Mouse (Mus musculus): Measurements from ENCODE around the gene Alyref. TPM values are rescaled to one million over a fixed set of nuclear protein-coding genes. Genes with fewer than 3 reads are reported as not detected.

Gene Alyref
- total RNA-seq, 2 experiments from 2014 or later, result 97.0 to 99.2 TPM

- DNase-seq, result no peak
These were observed 28.8 kb upstream of the Alyref start for GRCm38 (mm10) chr11:120626785-120627467.

- no peak for DNase-seq
These were observed 27.1 kb upstream of the Alyref start, which contains the start of gene Sirt7 for GRCm38 (mm10) chr11:120625152-120625775. Gene Sirt7 (minus strand): TSS chr11:120625240.

DNA sequence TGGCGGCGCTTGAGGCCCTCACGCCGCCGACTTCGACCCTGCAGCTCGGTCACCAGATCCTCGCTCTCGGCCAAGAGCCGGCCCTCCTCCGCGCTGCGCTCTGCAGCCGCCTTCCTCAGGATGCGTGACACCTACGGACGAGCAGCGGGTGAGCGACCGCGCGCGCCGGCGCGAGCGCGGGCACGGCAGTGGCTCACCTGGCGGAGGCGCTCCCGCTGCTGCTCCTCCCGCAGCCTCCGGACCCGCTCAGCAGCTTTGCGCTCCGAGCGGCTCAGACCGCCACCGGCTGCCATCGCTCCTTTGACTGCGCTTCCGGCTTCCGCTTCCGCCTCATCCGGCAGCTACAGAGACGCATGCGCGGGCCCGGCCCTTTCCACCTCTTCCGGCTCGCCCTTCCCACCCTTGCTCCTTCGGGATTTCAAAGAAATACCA, 26.5 kb upstream of the Alyref start:
- peak; percentile 91 to 94 for DNase-seq

GRCm38 (mm10) chr11:120623961-120624679, 26.0 kb upstream of the Alyref start:
- peak; percentile 83 to 84 for DNase-seq

- DNase-seq, result peak; percentile 57 to 72
These were observed 24.6 kb upstream of the Alyref start for GRCm38 (mm10) chr11:120622805-120623204.

DNA sequence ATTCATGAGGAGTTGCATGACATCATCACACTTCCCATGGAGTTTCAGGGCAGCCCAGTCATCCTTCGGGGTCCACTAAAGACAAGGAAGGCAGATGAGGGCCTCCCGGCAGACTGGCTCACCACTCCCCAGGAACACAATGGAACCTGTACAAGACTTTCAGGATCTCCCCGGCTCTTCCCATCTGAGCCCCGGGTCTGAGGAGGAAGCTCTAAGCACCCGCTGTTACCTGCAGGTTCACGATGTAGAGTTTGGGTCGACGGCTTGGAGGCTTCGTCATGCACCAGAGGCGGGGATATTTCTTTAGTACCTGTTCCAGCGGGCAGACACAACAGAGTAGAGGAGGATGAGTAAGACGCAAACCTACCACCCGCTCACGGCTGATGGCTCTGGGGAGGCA, 22.0 kb upstream of the Alyref start:
- no peak for DNase-seq

- peak in 1 of 2 experiments; percentile 28 for DNase-seq
These were observed 20.7 kb upstream of the Alyref start for GRCm38 (mm10) chr11:120618619-120619535.

- DNase-seq, result peak; percentile 96 to 98
These were observed 19.5 kb upstream of the Alyref start, which contains the start of gene Pcyt2 for GRCm38 (mm10) chr11:120617519-120618112. Gene Pcyt2 (minus strand): TSS chr11:120617936.

DNA sequence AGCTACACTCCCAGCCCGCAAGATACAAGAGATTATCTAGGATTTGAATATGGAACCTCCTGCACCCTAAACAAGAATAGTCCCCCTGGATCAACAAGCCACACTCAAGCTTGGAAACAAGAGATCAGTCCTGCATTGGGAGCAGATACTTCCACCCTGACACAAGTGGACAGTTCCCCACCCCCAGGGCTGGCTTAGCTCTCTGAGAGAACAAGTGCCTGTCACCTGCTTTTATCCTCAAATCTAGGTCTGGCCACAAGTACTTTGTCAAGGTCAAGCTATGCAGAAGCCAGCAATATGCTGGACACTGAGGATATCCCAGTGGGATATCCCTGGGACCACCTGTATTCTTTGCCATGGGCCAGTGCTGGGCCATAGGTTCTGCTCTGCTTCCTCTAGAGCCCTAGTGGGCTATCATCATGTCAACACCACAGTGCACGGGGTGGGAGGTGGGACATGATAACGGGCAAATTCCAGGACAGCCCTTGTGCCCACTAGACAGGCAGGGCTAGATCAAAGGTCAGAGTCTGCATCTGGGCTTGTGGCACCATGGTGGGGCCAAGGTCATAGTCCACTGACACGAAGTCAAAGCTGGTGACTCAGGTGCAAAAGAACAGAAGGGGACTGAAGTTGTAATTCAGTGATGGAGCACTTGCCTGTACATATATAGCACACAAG, 18.6 kb upstream of the Alyref start:
- DNase-seq, result peak in 1 of 2 experiments; percentile 44

DNA sequence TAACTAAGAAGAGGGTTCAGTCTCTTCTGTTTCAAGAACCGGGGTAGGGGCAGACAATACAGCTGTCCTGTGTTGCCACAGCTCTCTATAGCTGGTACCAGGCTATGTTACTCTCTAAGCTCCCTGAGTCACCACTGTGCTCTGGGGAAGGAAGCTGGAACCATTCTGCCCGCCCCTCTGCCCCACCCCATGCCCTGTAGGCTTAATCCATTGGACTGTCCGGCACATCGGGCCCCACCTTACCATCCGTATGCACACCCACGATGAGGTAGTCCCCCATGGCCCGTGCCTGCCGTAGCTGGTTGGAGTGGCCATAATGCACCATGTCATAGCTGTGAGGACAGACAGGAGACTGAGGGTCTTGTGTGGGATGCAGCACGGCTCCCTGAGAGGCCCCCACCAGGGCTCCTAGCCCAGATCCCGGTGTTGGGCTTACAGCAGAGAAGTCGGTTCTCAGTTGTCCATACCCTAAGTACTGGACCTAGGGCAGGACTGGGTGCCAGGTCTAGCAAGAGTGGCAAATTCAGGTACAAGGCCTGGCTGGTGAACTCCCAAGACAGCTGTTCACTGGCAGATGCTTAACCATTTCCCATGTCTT, 17.5 kb upstream of the Alyref start:
- no peak for DNase-seq

GRCm38 (mm10) chr11:120615167-120615566, 17.0 kb upstream of the Alyref start:
- no peak for DNase-seq

DNA sequence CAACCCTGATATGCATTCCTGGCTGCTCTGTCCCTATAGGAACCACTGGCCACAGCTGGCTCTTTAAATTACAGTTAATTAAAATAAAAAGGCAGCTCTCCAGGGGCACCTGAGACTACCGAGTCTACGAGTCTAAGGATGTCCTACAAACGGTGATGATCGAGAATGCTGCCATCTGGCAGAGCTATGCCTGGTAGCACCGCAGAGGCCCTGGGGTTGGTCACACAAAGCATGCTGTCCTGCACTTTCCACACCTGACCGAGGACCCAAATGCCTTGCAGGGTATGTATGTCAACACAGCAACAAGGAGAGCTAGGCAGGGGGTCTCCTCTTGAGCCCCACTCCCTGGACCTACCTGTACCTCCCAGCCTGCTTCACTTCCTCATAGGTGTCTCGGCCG, 15.8 kb upstream of the Alyref start:
- no peak for DNase-seq

GRCm38 (mm10) chr11:120613481-120613972, 15.4 kb upstream of the Alyref start:
- no peak for DNase-seq

- peak; percentile 81 to 82 for DNase-seq
These were observed 14.6 kb upstream of the Alyref start for GRCm38 (mm10) chr11:120612763-120613162.

- no peak for DNase-seq
These were observed 12.4 kb upstream of the Alyref start for GRCm38 (mm10) chr11:120610477-120611046.

GRCm38 (mm10) chr11:120609250-120609649, 11.1 kb upstream of the Alyref start:
- peak; percentile 76 to 77 for DNase-seq

DNA sequence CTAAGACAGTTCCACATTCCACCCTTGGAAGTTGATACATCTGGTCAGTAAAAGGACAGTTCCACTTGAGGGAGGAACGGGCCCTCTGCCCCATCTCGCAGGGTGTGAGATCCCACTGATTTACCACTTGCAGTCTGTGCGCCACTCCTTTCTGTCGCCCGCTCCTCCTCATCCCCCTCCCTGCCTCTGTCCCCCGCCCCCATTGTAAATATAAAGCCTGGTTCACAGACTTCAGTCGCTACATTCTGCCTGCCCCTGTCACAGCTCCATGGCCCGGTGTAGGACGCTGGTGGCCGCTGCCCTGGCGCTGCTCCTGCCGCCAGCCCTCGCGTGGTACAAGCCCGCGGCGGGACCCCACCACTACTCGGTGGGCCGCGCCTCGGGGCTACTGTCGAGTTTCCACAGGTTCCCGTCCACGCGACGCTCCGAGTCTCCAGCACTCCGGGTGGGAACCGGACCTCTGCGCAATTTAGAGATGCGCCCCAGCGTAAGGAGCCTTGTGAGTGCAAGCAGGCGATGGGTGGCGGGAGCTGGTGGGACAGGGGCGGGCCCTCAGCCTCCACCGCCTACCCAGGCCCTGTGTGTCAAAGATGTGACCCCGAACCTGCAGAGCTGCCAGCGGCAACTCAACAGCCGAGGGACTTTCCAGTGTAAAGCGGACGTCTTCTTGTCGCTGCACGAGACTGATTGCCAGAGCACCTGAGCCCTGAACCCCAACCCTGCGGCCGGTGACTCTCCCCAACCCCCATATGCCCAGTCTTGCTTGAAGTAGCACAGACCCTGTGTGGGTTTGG, 10.3 kb upstream of the Alyref start, which contains the start of gene Npb:
Gene Npb (plus strand): TSS at position 237 of the 794 bp plus-strand sequence.
- no peak for DNase-seq

- DNase-seq, result peak in 1 of 2 experiments; percentile 39
These were observed 8.6 kb upstream of the Alyref start for GRCm38 (mm10) chr11:120606764-120607163.

DNA sequence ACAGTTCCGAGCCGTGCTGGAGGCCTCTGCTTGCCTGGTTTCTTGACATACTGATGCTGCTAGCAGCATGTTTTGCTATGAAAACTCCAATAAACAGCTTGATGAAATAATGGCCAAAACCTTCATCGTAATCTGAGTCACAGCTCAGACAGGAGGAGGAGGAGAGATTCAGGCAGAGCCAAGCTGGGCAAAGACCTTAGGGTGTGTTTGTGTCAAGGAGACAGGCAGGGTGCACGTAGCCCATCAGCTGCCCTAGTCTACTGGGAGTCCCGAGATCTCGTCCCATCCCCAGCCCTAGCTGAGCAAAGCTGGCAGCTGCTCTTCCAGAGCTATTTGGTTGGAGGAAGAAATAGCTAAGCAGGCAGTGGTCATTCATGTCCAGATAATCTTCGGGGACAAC, 7.5 kb upstream of the Alyref start:
- DNase-seq, result no peak

All from adrenal gland, postnatal 36 days (tissue).